Mouse (Mus musculus) megakaryocyte, embryonic 14.5 days (primary cell): ENCODE measurements at regions not wholly inside any gene's neighbourhood (a gene's known extent, or its start where the extent isn't known, plus 50 kb on each side); places are given as distances from the start of the nearest gene placed in this dataset.

Experiments used
- FLI1 ChIP-seq: IDR thresholded peaks from 2 replicates; pipeline ENCODE4 v1.6.1; 2012; ENCODE audit warnings: low read length, inconsistent platforms, mixed read lengths
- GATA1 ChIP-seq: IDR thresholded peaks from 3 replicates; pipeline ENCODE4 v1.6.1; 2012; ENCODE audit warnings: mixed read lengths, low read length, inconsistent platforms, borderline replicate concordance

- TF ChIP-seq GATA1 (no peak), FLI1 (no peak)
Measured at GRCm38 (mm10) chr5:46330880-46331279, 473.5 kb upstream of the Lcorl start.
